Mouse (Mus musculus) midbrain, postnatal 0 days (tissue): ENCODE measurements around the gene Wdr59. TPM values are rescaled to one million over a fixed set of nuclear protein-coding genes. Genes with fewer than 3 reads are reported as not detected.
A peak's percentile ranks its signal among the peaks of the same experiment; 100 is the strongest.

Experiments used
- ATAC-seq: fragments of 200-750 bp; cut with Nextera tagmentation; 2 replicates; pipeline ENCODE4 v1.8.0; 2017; ENCODE audit warnings: moderate number of reproducible peaks, mild to moderate bottlenecking, moderate TSS enrichment, moderate library complexity; ENCODE audit not compliant: low FRiP score
- DNase-seq: peaks from one replicate; pipeline ENCODE4 v3.0.0-alpha.2; 2015; ENCODE audit warnings: low spot score
- H3K27ac ChIP-seq: fragments of 300-500 bp; sonication (generic); 2 replicates; pipeline ENCODE4 v1.5.1; 2014; ENCODE audit warnings: low read depth, mild to moderate bottlenecking, low read length, mixed read lengths
- H3K27me3 ChIP-seq: fragments of 300-500 bp; sonication (generic); 2 replicates; pipeline ENCODE4 v1.6.1; 2014; ENCODE audit warnings: low read length, control low read depth, mixed read lengths; ENCODE audit not compliant: insufficient read depth
- H3K36me3 ChIP-seq: fragments of 300-500 bp; sonication (generic); 2 replicates; pipeline ENCODE4 v1.6.1; 2014; ENCODE audit warnings: low read length, control low read depth, mixed read lengths; ENCODE audit not compliant: insufficient read depth
- H3K4me1 ChIP-seq: fragments of 300-500 bp; sonication (generic); 2 replicates; pipeline ENCODE4 v1.6.1; 2014; ENCODE audit warnings: mild to moderate bottlenecking, control low read depth, antibody characterized with exemption, low read length, mixed read lengths; ENCODE audit not compliant: insufficient read depth
- H3K4me2 ChIP-seq: fragments of 300-500 bp; sonication (generic); 2 replicates; pipeline ENCODE4 v1.6.1; 2014; ENCODE audit warnings: low read depth, mild to moderate bottlenecking, low read length, mixed read lengths; ENCODE audit not compliant: poor library complexity, severe bottlenecking
- H3K4me3 ChIP-seq: fragments of 300-500 bp; sonication (generic); 2 replicates; pipeline ENCODE4 v1.5.1; 2014; ENCODE audit warnings: low read depth, mild to moderate bottlenecking, low read length, moderate library complexity
- H3K9ac ChIP-seq: fragments of 300-500 bp; sonication (generic); replicated peaks from 2 replicates; pipeline ENCODE4 v1.6.1; 2014; ENCODE audit warnings: mild to moderate bottlenecking, low read length, moderate library complexity, mixed read lengths; ENCODE audit not compliant: poor library complexity, severe bottlenecking
- H3K9me3 ChIP-seq: fragments of 300-500 bp; sonication (generic); 2 replicates; pipeline ENCODE4 v1.6.1; 2016; ENCODE audit warnings: low read length, control low read depth
- CTCF ChIP-seq: IDR thresholded peaks from 2 replicates; pipeline ENCODE4 v1.5.1; 2016; ENCODE audit warnings: antibody characterized with exemption, mild to moderate bottlenecking
- WGBS: fragments of 180-500 bp; shearing (Covaris S2); extraction: QIAGEN DNeasy Blood & Tissue Kit; methylation state at CpG from one replicate; pipeline ENCODE4 v1.1.7; 2014; 5-methylcytosine and 5-hydroxymethylcytosine counted together
- polyA plus RNA-seq: library from polyadenylated mRNA; unstranded; fragments of >200 nt; fragmentation: Nextera tagmentation; extraction: Ambion mirVana; gene quantifications from 2 replicates; pipeline ENCODE4 v1.2.1, GENCODE M21; 2015
- total RNA-seq: library from RNA; depleted of rRNA; stranded (reverse); fragments of >200 nt; gene quantifications from 2 replicates; pipeline ENCODE4 v1.2.3, GENCODE M21; 2014

Gene Wdr59
- total and polyA plus RNA-seq, 2 experiments from 2014 or later: 6.6 to 11.6 TPM

DNA sequence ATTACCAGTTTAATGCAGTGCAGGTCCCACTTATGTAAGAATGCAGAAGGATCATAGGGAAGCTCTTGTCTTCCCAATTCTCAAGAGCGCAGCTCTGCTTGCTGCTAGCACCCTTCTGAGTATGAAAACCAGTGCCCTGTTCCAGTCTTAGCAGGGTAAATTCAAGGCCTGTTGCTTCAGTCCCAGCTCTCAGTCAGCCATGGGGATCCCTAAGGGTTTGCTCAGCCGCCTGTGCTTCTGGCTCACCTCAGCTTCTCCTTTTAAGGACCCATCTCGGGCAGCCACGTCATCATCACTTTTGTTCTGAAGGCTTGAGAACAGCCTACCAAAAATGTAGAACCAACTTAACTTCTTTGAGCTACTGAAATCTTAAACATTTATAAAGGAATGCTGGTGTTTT lies 39.9 kb upstream of the Wdr59 start:
- ATAC-seq: no peak
- 85% methylated on average over 4 of the region's 4 CpGs for WGBS
- no peaks in the 10 kb centered on the region for H3K27me3 ChIP-seq

DNA sequence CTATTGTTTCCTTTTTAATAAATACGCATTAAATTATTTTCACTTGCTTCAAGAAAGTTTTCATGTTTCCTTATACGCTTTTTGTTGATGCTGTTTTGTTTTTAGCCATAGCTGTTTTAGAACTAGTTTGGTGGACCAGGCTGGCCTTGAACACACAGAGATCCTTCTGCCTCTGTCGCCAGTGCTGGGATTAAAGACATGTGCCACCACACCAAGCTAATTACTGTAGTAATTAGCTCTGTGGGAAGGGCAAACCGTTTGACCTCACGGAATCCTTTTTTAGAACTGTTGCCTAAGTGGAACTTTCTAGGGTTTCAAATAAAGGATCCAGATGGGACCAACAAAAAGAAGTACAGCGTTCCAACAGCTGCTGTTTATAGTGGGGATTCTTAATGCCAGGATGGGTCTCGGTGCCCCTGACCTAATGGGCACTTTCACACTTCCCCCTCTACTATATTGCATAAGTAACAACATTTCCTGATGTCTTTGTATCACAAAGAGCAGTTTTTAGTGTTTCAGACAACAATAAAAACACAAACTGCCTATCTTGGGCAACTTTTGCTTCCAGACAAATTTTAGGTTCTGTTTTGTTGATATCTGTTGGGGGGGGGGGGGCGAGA lies 29.7 kb upstream of the Wdr59 start:
- H3K27ac ChIP-seq: no peak overlapping the region
- H3K4me2 ChIP-seq: no peak overlapping the region
- WGBS: 77% methylated on average over 8 of the region's 8 CpGs
- no peak for TF ChIP-seq CTCF
- no peaks in the 10 kb centered on the region for H3K36me3 ChIP-seq
- no peak overlapping the region for H3K9ac ChIP-seq
- no peak for DNase-seq
- ATAC-seq: no peak
- H3K27me3 ChIP-seq: no peaks in the 10 kb centered on the region
- H3K4me3 ChIP-seq: no peak overlapping the region
- no peaks in the 10 kb centered on the region for H3K9me3 ChIP-seq
- peaks cover 5% of the 10 kb centered on the region; the same call in 1 of the 2 replicates for H3K4me1 ChIP-seq

More for the DNA sequence above, 39.9 kb upstream of the Wdr59 start:
- Histone ChIP-seq H3K4me2 (no peak overlapping the region), H3K36me3 (no peaks in the 10 kb centered on the region), H3K27ac (no peak overlapping the region), H3K4me1 (peaks cover 4% of the 10 kb centered on the region; the same call in 1 of the 2 replicates), H3K9ac (no peak overlapping the region), H3K4me3 (no peak overlapping the region), H3K9me3 (no peaks in the 10 kb centered on the region)
- no peak for TF ChIP-seq CTCF
- DNase-seq: no peak

DNA sequence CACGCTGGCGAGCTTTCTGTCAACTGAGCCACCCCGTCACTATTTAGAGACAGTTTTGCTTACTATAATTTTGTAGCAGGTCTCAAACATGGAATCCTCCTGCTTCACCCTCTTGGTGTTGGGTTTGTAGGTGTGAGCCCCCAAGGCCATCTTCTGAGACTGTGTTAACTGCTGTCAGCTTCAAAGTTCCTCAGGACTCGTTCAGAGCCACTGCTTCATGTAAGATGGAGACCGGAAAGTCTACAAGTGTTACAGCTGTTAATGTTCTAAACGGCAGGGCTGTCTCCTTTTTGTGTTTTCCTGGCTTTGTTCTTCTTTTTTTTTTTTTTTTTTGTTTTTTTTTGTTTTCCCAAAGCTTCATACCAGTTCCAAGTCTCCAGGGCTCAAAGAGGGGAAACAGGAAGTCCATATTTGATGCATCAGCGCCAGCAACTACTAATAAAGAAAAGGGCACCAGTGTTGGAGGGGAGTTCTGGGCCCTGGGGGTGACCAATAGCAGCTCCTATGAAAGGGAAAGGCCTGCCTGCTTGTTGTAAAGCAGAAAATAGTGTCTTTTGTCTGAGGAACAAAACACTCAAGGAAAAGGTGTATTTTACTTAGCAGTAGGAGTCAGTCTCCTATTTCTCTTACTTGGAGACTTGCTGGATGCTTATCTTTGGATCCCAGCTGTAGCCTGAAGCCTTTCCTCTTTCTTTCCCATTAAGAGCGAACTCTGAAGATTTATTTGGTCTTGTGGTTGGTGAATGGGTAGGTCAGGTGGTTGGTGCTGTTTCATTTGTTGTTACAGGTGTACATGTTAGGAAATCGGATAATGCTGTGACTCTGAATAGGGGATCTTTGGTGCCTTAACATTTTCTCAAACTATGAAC lies 28.3 kb upstream of the Wdr59 start:
- Histone ChIP-seq H3K4me3 (no peak overlapping the region), H3K9me3 (no peaks in the 10 kb centered on the region), H3K9ac (no peak overlapping the region), H3K27ac (peak overlapping the region; percentile 51; the same call in 1 of the 2 replicates), H3K27me3 (no peaks in the 10 kb centered on the region), H3K36me3 (no peaks in the 10 kb centered on the region), H3K4me1 (peaks cover 3% of the 10 kb centered on the region; the same call in 1 of the 2 replicates), H3K4me2 (no peak overlapping the region)
- WGBS: 63% methylated on average over 9 of the region's 9 CpGs
- ATAC-seq (no peak), DNase-seq (no peak)
- TF ChIP-seq CTCF: no peak

DNA sequence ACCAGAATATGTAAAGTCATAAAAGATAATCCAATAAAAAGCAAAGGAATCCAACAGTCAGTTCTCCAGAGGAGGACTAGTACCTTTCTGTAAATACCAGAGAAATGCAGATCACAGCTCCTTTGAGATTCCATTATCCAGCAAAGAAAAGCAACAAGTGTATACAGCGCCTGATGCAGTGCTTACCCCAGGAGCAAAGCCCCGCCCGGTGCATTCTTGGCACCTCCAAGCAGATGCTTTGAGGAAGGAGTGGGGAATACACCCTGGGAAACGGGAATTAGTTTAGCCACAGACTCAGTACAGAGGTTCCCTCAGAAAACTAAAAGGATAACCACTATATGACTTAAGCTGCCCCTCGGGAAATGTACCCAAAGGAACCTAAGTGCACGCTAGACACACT lies 26.3 kb upstream of the Wdr59 start:
- Histone ChIP-seq H3K27me3 (no peaks in the 10 kb centered on the region), H3K36me3 (no peaks in the 10 kb centered on the region), H3K4me2 (no peak overlapping the region), H3K27ac (no peak overlapping the region), H3K4me3 (no peak overlapping the region), H3K9ac (no peak overlapping the region), H3K9me3 (no peaks in the 10 kb centered on the region), H3K4me1 (no peaks in the 10 kb centered on the region; the same call in 1 of the 2 replicates)
- TF ChIP-seq CTCF: no peak
- ATAC-seq (no peak), DNase-seq (no peak)
- 83% methylated on average over 6 of the region's 6 CpGs for WGBS

DNA sequence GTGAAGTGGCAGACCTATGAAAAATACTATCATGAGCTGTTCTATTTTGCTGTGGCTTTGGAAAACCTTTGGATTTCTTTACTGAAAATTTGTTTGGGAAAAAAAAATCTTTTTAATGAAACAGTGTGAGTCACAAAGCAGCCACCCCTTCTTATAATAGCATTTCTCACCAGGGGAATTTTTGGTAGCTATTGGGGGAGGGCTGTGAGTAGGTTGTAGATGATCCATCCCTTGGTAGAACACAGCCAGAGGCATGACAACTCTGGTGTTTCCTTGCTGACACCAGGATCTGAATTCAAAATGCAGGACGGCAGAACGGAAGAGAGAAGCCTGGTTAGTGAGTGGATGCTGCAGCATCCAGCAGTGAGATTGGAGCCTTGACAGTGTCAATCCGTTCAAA lies 25.3 kb upstream of the Wdr59 start:
- 89% methylated on average over 3 of the region's 3 CpGs for WGBS
- TF ChIP-seq CTCF: no peak
- no peaks in the 10 kb centered on the region; the same call in 1 of the 2 replicates for H3K4me1 ChIP-seq

More for the DNA sequence above, 25.3 kb upstream of the Wdr59 start:
- Histone ChIP-seq H3K4me2 (no peak overlapping the region), H3K27ac (no peak overlapping the region), H3K9ac (no peak overlapping the region), H3K9me3 (no peaks in the 10 kb centered on the region), H3K36me3 (no peaks in the 10 kb centered on the region), H3K27me3 (no peaks in the 10 kb centered on the region), H3K4me3 (no peak overlapping the region)
- ATAC-seq (no peak), DNase-seq (no peak)
